Mouse (Mus musculus): Measurements from ENCODE around the gene Eif4g3. TPM values are rescaled to one million over a fixed set of nuclear protein-coding genes. Genes with fewer than 3 reads are reported as not detected.

Eif4g3 gene
- total and polyA plus RNA-seq, 3 experiments, result 22.8 to 63.7 TPM; not detected in 1

DNA sequence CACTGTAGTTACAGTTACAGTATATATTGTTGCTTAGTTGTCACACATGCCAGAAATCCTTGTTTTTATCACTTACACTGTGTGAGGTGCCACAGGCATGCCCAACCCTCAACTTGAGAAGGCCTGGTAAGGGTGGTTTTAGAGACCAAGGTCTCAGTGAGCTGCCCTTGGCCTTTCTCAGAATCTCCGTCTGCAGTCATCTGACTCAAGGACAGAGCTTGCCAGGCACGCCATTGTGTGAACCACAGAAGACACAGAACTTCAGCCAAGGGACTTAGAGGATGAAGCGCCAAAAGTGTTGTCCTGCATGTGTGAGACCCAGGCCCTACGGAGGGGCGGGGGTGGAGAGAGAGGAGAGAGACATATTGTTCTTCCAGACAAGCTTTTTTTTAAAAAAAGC lies 217.3 kb downstream of the Eif4g3 start:
- no peak for DNase-seq (ENCODE audit: low read depth, low spot score)
- H3K36me3 ChIP-seq (ENCODE audit: control insufficient read depth in 1 of 2, insufficient read depth in 2 of 2, low read length in 2 of 2), result peaks cover 0 to 7% of the 10 kb centered on the region in 2 experiments; a peak in 2 of 4 replicates

DNA sequence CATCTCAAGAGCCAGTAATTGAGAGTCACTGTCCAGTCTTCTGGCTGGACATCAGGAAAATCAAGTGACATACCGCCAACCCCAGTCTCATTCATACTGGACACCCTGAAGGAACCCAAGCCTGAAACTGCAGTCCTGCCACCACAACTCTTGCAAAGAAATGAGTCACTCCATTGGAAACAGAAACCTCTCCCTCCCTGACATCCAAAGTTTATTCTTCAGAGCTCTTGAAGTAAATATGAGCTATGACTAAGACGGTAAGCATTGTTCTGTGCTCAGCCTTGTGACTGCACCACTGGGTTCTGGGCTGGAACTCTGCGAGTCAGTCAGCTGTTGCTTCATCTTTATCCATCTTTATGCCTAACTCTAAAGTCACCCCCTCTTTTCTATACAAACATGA lies 221.0 kb downstream of the Eif4g3 start:
- Histone ChIP-seq H3K4me1 (ENCODE audit: control insufficient read depth in 1 of 2, insufficient read depth in 2 of 2, low read length in 2 of 2) (peaks cover 6 to 8% of the 10 kb centered on the region in 2 experiments), H3K27me3 (ENCODE audit: control insufficient read depth in 1 of 2, insufficient read depth in 2 of 2, low read length in 2 of 2) (no peaks in the 10 kb centered on the region), H3K36me3 (ENCODE audit: control insufficient read depth in 1 of 2, insufficient read depth in 2 of 2, low read length in 2 of 2) (peaks cover 2 to 9% of the 10 kb centered on the region in 2 experiments; a peak in 3 of 4 replicates), H3K9me3 (replicated peaks; ENCODE audit: insufficient read depth, low read length) (no peaks in the 10 kb centered on the region), H3K9ac (ENCODE audit: control insufficient read depth, low read depth, low read length, poor library complexity, severe bottlenecking) (no peak overlapping the region), H3K4me3 (ENCODE audit: control insufficient read depth in 1 of 2, insufficient read depth in 1 of 2, low read depth in 2 of 2, low read length in 2 of 2) (no peak overlapping the region), H3K27ac (ENCODE audit: control insufficient read depth, low read depth, low read length) (no peak overlapping the region), H3K79me2 (ENCODE audit: control insufficient read depth, insufficient read depth, low read length, poor library complexity) (peaks cover 20% of the 10 kb centered on the region)
- TF ChIP-seq MYB (IDR thresholded peaks at IDR 0.05; ENCODE audit: low read depth, low read length) (no peak), SMC3 (IDR thresholded peaks at IDR 0.05; ENCODE audit: low read depth, low read length) (no peak), ZNF384 (IDR thresholded peaks at IDR 0.05; ENCODE audit: low read depth, low read length) (no peak), CHD2 (IDR thresholded peaks at IDR 0.05; ENCODE audit: low read length) (no peak), POLR2A (IDR thresholded peaks at IDR 0.05; ENCODE audit: control insufficient read depth in 1 of 2, insufficient read depth in 1 of 2, low read depth in 1 of 2, low read length in 2 of 2, poor library complexity in 1 of 2) (no peak), ZKSCAN1 (IDR thresholded peaks at IDR 0.05; ENCODE audit: low read depth, low read length) (no peak), MXI1 (IDR thresholded peaks at IDR 0.05; ENCODE audit: low read depth, low read length) (no peak), ZC3H11A (IDR thresholded peaks at IDR 0.05; ENCODE audit: low read depth, low read length) (no peak), E2F4 (IDR thresholded peaks at IDR 0.05; ENCODE audit: borderline replicate concordance, low read depth, low read length) (no peak), POLR2AphosphoS5 (IDR thresholded peaks at IDR 0.05; ENCODE audit: borderline replicate concordance, low read depth, low read length) (no peak), EP300 (IDR thresholded peaks at IDR 0.05; ENCODE audit: low read depth in 1 of 2, low read length in 2 of 2) (no peak), ELF1 (IDR thresholded peaks at IDR 0.05; ENCODE audit: low read depth, low read length) (no peak), CTCF (IDR thresholded peaks at IDR 0.05 in 2 of 3, conservative IDR thresholded peaks at IDR 0.05 in 1 of 3; ENCODE audit: control insufficient read depth in 1 of 3, insufficient read depth in 1 of 3, low read depth in 2 of 3, low read length in 3 of 3, poor library complexity in 1 of 3, severe bottlenecking in 1 of 3) (no peak), TAL1 (IDR thresholded peaks at IDR 0.05; ENCODE audit: low read length) (no peak)
- peak; percentile 28 for DNase-seq (ENCODE audit: low read depth, low spot score)

More for the DNA sequence above, 217.3 kb downstream of the Eif4g3 start:
- no peaks in the 10 kb centered on the region for H3K4me1 ChIP-seq (ENCODE audit: control insufficient read depth in 1 of 2, insufficient read depth in 2 of 2, low read length in 2 of 2)
- TF ChIP-seq RCOR1 (IDR thresholded peaks at IDR 0.05; ENCODE audit: low read depth, low read length) (no peak), USF2 (IDR thresholded peaks at IDR 0.05; ENCODE audit: borderline replicate concordance in 1 of 2, insufficient read depth in 1 of 2, low read depth in 1 of 2, low read length in 2 of 2) (no peak), ZKSCAN1 (IDR thresholded peaks at IDR 0.05; ENCODE audit: low read depth, low read length) (no peak), ZMIZ1 (IDR thresholded peaks at IDR 0.05; ENCODE audit: low read depth, low read length) (no peak), E2F4 (IDR thresholded peaks at IDR 0.05; ENCODE audit: borderline replicate concordance, low read depth, low read length) (no peak), NRF1 (IDR thresholded peaks at IDR 0.05; ENCODE audit: insufficient read depth, low read depth, low read length, poor library complexity, severe bottlenecking) (no peak), TCF12 (IDR thresholded peaks at IDR 0.05; ENCODE audit: low read depth, low read length) (no peak), MAFK (IDR thresholded peaks at IDR 0.05; ENCODE audit: borderline replicate concordance, low read depth, low read length) (no peak), SMC3 (IDR thresholded peaks at IDR 0.05; ENCODE audit: low read depth, low read length) (no peak), GATA1 (IDR thresholded peaks at IDR 0.05; ENCODE audit: low read depth, low read length) (no peak), HCFC1 (IDR thresholded peaks at IDR 0.05; ENCODE audit: low read depth, low read length) (no peak), ELF1 (IDR thresholded peaks at IDR 0.05; ENCODE audit: low read depth, low read length) (no peak), TAL1 (IDR thresholded peaks at IDR 0.05; ENCODE audit: low read length) (no peak), CHD1 (IDR thresholded peaks at IDR 0.05; ENCODE audit: low read depth, low read length) (no peak), BHLHE40 (IDR thresholded peaks at IDR 0.05; ENCODE audit: borderline replicate concordance, low read depth, low read length) (no peak)
- H3K9me3 ChIP-seq (replicated peaks; ENCODE audit: insufficient read depth, low read length), result no peaks in the 10 kb centered on the region
- H3K4me3 ChIP-seq (ENCODE audit: control insufficient read depth in 1 of 2, insufficient read depth in 1 of 2, low read depth in 2 of 2, low read length in 2 of 2), result no peak overlapping the region
- H3K9ac ChIP-seq (ENCODE audit: control insufficient read depth, low read depth, low read length, poor library complexity, severe bottlenecking), result no peak overlapping the region
- H3K79me2 ChIP-seq (ENCODE audit: control insufficient read depth, insufficient read depth, low read length, poor library complexity), result no peaks in the 10 kb centered on the region
- H3K27me3 ChIP-seq (ENCODE audit: control insufficient read depth in 1 of 2, insufficient read depth in 2 of 2, low read length in 2 of 2), result no peaks in the 10 kb centered on the region
- no peak overlapping the region for H3K27ac ChIP-seq (ENCODE audit: control insufficient read depth, low read depth, low read length)
